Mouse (Mus musculus): ENCODE data around the gene Frmd4b. TPM values are rescaled to one million over a fixed set of nuclear protein-coding genes. Genes with fewer than 3 reads are reported as not detected.

The Frmd4b gene
- total RNA-seq, 1 experiment from 2014 or later, result 8.4 TPM

GRCm38 (mm10) chr6:97305010-97305409, 312.3 kb downstream of the Frmd4b start:
- no peak for ATAC-seq (replicated peaks; ENCODE audit: low read depth, poor library complexity, severe bottlenecking)

- no peak for ATAC-seq (replicated peaks; ENCODE audit: low read depth, poor library complexity, severe bottlenecking)
Observed at GRCm38 (mm10) chr6:97303277-97304109, 313.8 kb downstream of the Frmd4b start.

GRCm38 (mm10) chr6:97302303-97302702, 315.0 kb downstream of the Frmd4b start:
- no peak for ATAC-seq (replicated peaks; ENCODE audit: low read depth, poor library complexity, severe bottlenecking)

GRCm38 (mm10) chr6:97300659-97301058, 316.7 kb downstream of the Frmd4b start:
- peak; percentile 65 for ATAC-seq (replicated peaks; ENCODE audit: low read depth, poor library complexity, severe bottlenecking)

- ATAC-seq (replicated peaks; ENCODE audit: low read depth, poor library complexity, severe bottlenecking), result no peak
Observed at GRCm38 (mm10) chr6:97300180-97300579, 317.2 kb downstream of the Frmd4b start.

GRCm38 (mm10) chr6:97297151-97297550, 320.2 kb downstream of the Frmd4b start:
- ATAC-seq (replicated peaks; ENCODE audit: low read depth, poor library complexity, severe bottlenecking), result no peak

GRCm38 (mm10) chr6:97295866-97296527, 321.3 kb downstream of the Frmd4b start:
- no peak for ATAC-seq (replicated peaks; ENCODE audit: low read depth, poor library complexity, severe bottlenecking)

- no peak for ATAC-seq (replicated peaks; ENCODE audit: low read depth, poor library complexity, severe bottlenecking)
Observed at GRCm38 (mm10) chr6:97295416-97295815, 321.9 kb downstream of the Frmd4b start.

GRCm38 (mm10) chr6:97293667-97294569, 323.4 kb downstream of the Frmd4b start:
- 0 out of 2 replicates have a peak, but pooled peaks have one; percentile 25 for ATAC-seq (replicated peaks; ENCODE audit: low read depth, poor library complexity, severe bottlenecking)

- no peak for ATAC-seq (replicated peaks; ENCODE audit: low read depth, poor library complexity, severe bottlenecking)
Observed at GRCm38 (mm10) chr6:97292894-97293293, 324.4 kb downstream of the Frmd4b start.

- ATAC-seq (replicated peaks; ENCODE audit: low read depth, poor library complexity, severe bottlenecking), result no peak
Observed at GRCm38 (mm10) chr6:97292096-97292495, 325.2 kb downstream of the Frmd4b start.

GRCm38 (mm10) chr6:97291159-97291908, 326.0 kb downstream of the Frmd4b start:
- ATAC-seq (replicated peaks; ENCODE audit: low read depth, poor library complexity, severe bottlenecking), result no peak

- ATAC-seq (replicated peaks; ENCODE audit: low read depth, poor library complexity, severe bottlenecking), result no peak; the same call in 1 of the 2 replicates
Observed at GRCm38 (mm10) chr6:97290687-97291086, 326.7 kb downstream of the Frmd4b start.

GRCm38 (mm10) chr6:97289838-97290237, 327.5 kb downstream of the Frmd4b start:
- no peak for ATAC-seq (replicated peaks; ENCODE audit: low read depth, poor library complexity, severe bottlenecking)

GRCm38 (mm10) chr6:97289316-97289820, 328.0 kb downstream of the Frmd4b start:
- ATAC-seq (replicated peaks; ENCODE audit: low read depth, poor library complexity, severe bottlenecking), result no peak

- no peak for ATAC-seq (replicated peaks; ENCODE audit: low read depth, poor library complexity, severe bottlenecking)
Observed at GRCm38 (mm10) chr6:97288047-97288855, 329.1 kb downstream of the Frmd4b start.

GRCm38 (mm10) chr6:97286332-97286731, 331.0 kb downstream of the Frmd4b start:
- ATAC-seq (replicated peaks; ENCODE audit: low read depth, poor library complexity, severe bottlenecking), result no peak

- no peak for ATAC-seq (replicated peaks; ENCODE audit: low read depth, poor library complexity, severe bottlenecking)
Observed at GRCm38 (mm10) chr6:97283676-97284075, 333.7 kb downstream of the Frmd4b start.

- no peak for ATAC-seq (replicated peaks; ENCODE audit: low read depth, poor library complexity, severe bottlenecking)
Observed at GRCm38 (mm10) chr6:97278878-97279277, 338.5 kb downstream of the Frmd4b start.
